Mouse (Mus musculus): ENCODE measurements around the gene Usp35.

- TF ChIP-seq CTCF (IDR thresholded peaks at IDR 0.05; ENCODE audit: control insufficient read depth, insufficient read depth, low read length) (no peak), POLR2A (IDR thresholded peaks at IDR 0.05; ENCODE audit: borderline replicate concordance, control insufficient read depth, low read depth, low read length) (no peak)
These were observed 7.5 kb downstream of the Usp35 start for GRCm38 (mm10) chr7:97324342-97324741.
